Mouse (Mus musculus) E14TG2a.4 (cell line): Measurements from ENCODE around the gene Zic2.
A peak's percentile ranks its signal among the peaks of the same experiment; 100 is the strongest.

ENCODE experiments used
- CTCF ChIP-seq: conservative IDR thresholded peaks from 2 replicates; pipeline ENCODE4 v1.5.1; 2014; ENCODE audit warnings: low read length
- NANOG ChIP-seq: IDR thresholded peaks from 2 replicates; pipeline ENCODE4 v1.6.1; 2014; ENCODE audit warnings: borderline replicate concordance, low read length, mixed read lengths
- POU5F1 ChIP-seq: IDR thresholded peaks from 2 replicates; pipeline ENCODE4 v1.6.1; 2014; ENCODE audit warnings: low read length, borderline replicate concordance

GRCm38 (mm10) chr14:122434039-122434438 lies 41.2 kb upstream of the Zic2 start:
- TF ChIP-seq CTCF (no peak), NANOG (peak; percentile 98), POU5F1 (no peak)
